Mouse (Mus musculus) liver, postnatal 0 days (tissue): ENCODE data around the gene Pamr1. TPM values are rescaled to one million over a fixed set of nuclear protein-coding genes. Genes with fewer than 3 reads are reported as not detected.

Experiments
- ATAC-seq: fragments of 200-750 bp; cut with Nextera tagmentation; 2 replicates; pipeline ENCODE4 v1.8.0; 2017; ENCODE audit warnings: mild to moderate bottlenecking, moderate library complexity
- DNase-seq: peaks from one replicate; pipeline ENCODE4 v3.0.0-alpha.2; 2016
- H3K27ac ChIP-seq: fragments of 300-500 bp; sonication (generic); 2 replicates; pipeline ENCODE4 v1.5.1; 2014; ENCODE audit warnings: antibody characterized with exemption, moderate library complexity, mild to moderate bottlenecking, low read depth
- H3K27me3 ChIP-seq: fragments of 300-500 bp; sonication (generic); 2 replicates; pipeline ENCODE4 v1.6.1; 2014; ENCODE audit warnings: low read length, control low read depth, mixed read lengths; ENCODE audit not compliant: insufficient read depth
- H3K36me3 ChIP-seq: fragments of 300-500 bp; sonication (generic); replicated peaks from 2 replicates; pipeline ENCODE4 v1.6.1; 2014; ENCODE audit warnings: mild to moderate bottlenecking, control low read depth, low read length, moderate library complexity, mixed read lengths; ENCODE audit not compliant: insufficient read depth
- H3K4me1 ChIP-seq: fragments of 300-500 bp; sonication (generic); 2 replicates; pipeline ENCODE4 v1.6.1; 2014; ENCODE audit warnings: antibody characterized with exemption, mild to moderate bottlenecking, control low read depth; ENCODE audit not compliant: insufficient read depth
- H3K4me2 ChIP-seq: fragments of 300-500 bp; sonication (generic); 2 replicates; pipeline ENCODE4 v1.6.1; 2014; ENCODE audit warnings: low read depth, mild to moderate bottlenecking, low read length, moderate library complexity, mixed read lengths
- H3K4me3 ChIP-seq: fragments of 300-500 bp; sonication (generic); 2 replicates; pipeline ENCODE4 v1.5.1; 2014; ENCODE audit warnings: low read depth, low read length
- H3K9ac ChIP-seq: fragments of 300-500 bp; sonication (generic); replicated peaks from 2 replicates; pipeline ENCODE4 v1.6.1; 2014; ENCODE audit warnings: mild to moderate bottlenecking, moderate library complexity
- H3K9me3 ChIP-seq: fragments of 300-500 bp; sonication (generic); 2 replicates; pipeline ENCODE4 v1.6.1; 2016; ENCODE audit warnings: mild to moderate bottlenecking, control low read depth, low read length, mixed read lengths
- CTCF ChIP-seq: sonication (generic); IDR thresholded peaks from 2 replicates; pipeline ENCODE4 v1.5.1; 2016; ENCODE audit warnings: antibody characterized with exemption, low read depth
- EP300 ChIP-seq: IDR thresholded peaks from 2 replicates; pipeline ENCODE4 v1.6.1; 2016; ENCODE audit warnings: antibody characterized with exemption, low read depth, mild to moderate bottlenecking
- WGBS: fragments of 180-500 bp; shearing (Covaris S2); extraction: QIAGEN DNeasy Blood & Tissue Kit; methylation state at CpG from one replicate; pipeline ENCODE4 v1.1.7; 2014; ENCODE audit not compliant: insufficient replicate concordance; 5-methylcytosine and 5-hydroxymethylcytosine counted together
- polyA plus RNA-seq: library from polyadenylated mRNA; unstranded; fragments of >200 nt; fragmentation: Nextera tagmentation; extraction: Ambion mirVana; gene quantifications from 2 replicates; pipeline ENCODE4 v1.2.1, GENCODE M21; 2015

Gene Pamr1
- polyA plus RNA-seq, 1 experiment from 2014 or later, result 6.2 TPM

DNA sequence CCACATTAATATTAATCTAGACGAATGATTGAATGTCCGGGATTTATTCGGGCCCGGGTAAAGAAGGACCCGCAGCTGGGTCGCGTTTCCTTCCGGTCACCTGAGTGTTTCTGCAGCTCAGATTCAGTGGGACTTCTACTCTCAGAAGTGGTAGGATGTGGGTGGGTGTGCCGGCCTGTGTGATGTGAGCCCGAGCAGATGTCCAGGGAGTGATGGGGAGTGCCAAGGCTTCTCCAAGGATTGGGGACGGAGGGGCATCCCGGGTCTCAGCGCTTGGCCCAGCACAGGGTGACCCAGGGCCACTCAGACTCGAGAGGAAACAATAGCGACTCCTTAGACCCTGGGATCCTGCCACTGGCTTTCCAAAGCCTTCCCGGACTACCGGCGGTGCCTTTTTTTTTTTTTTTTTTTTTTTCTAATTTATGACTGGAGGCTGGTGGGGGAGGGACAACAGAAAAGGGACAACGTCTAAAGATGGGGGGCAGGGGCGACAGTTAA is 108.4 kb downstream of the Pamr1 start, which contains the start of gene Slc1a2:
TSS of gene Slc1a2 (plus strand) at position 497 of the 498 bp plus-strand sequence.
- peak within 1 kb of the TSS; percentile 71 for H3K4me2 ChIP-seq
- H3K9me3 ChIP-seq, result no peaks in the 10 kb centered on the region
- WGBS, result 2% methylated on average over 20 of the region's 20 CpGs
- DNase-seq (no peak), ATAC-seq (no peak)
- H3K4me3 ChIP-seq, result peak within 1 kb of the TSS; percentile 47
- H3K4me1 ChIP-seq, result no peaks in the 10 kb centered on the region
- H3K27ac ChIP-seq, result no peak within 1 kb of the TSS
- no peaks in the 10 kb centered on the region for H3K36me3 ChIP-seq
- H3K9ac ChIP-seq, result no peak within 1 kb of the TSS
- H3K27me3 ChIP-seq, result peaks cover 60% of the 10 kb centered on the region
- TF ChIP-seq EP300 (no peak), CTCF (no peak)

DNA sequence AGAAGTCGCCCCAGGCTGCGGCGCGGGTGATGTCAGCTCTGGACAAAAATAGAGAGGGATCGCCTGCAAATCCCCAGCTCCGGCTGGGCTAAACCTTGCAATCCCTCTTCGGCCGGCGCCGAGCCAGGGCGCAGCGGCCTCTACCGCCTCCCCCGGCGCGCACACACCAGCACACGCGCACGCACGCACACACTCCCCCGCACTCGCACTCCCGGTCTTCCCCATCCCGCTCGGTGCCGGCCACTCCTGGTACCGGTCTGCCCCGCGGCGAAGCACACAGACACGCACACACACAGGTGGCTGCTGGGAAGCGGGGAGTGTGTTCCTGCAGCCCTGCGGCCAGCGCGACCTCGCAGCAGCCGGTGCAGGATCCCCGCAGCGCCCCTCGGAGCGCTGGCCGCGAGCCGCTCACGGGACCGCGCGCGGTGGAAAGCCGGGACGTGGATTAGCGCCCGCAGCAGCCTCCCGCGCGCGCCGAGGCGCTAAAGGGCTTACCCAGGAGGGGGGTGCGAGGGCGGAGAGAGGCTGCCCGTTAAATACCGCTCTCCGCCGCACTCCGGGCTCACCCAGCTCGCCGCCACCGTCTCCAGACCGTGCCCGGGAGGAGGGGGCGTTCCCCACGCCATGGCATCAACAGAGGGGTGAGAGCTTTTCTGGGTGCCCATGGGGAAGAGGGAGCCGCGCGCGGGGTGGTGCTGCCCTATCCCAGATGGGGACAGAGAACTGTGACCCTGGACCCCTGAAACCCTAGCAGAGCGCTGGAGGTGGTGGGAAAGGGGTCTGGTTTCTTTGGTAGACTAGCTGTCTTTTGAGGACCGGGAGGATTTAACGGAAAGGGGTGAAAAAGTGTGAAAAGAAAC is 109.1 kb downstream of the Pamr1 start:
- Histone ChIP-seq H3K27me3 (peaks cover 60% of the 10 kb centered on the region), H3K9me3 (no peaks in the 10 kb centered on the region), H3K4me1 (no peaks in the 10 kb centered on the region), H3K36me3 (no peaks in the 10 kb centered on the region), H3K27ac (no peak overlapping the region), H3K4me2 (peak overlapping the region; percentile 71), H3K4me3 (peak overlapping the region; percentile 47), H3K9ac (no peak overlapping the region)
- no peak for TF ChIP-seq EP300
- no peak; the same call in 1 of the 2 replicates for TF ChIP-seq CTCF
- DNase-seq (no peak), ATAC-seq (peak; percentile 19; the same call in 1 of the 2 replicates)
- 3% methylated on average over 80 of the region's 80 CpGs for WGBS

DNA sequence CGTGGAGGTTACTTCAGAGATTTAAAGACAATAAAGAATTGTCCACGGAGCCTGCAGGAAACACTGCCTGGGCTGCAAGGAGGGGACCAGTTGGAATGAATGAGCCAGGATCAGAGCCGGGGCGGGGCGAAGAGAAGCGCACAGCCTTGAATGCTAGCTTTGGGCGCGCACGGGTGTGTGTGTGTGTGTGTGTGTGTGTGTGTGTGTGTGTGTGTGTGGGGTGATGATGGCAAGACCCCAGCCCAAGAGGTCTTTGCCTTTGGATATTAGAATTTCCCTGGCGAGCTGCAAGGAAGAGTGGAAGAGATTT is 109.7 kb downstream of the Pamr1 start:
- no peak overlapping the region for H3K27ac ChIP-seq
- TF ChIP-seq CTCF, result no peak
- TF ChIP-seq EP300, result no peak
- DNase-seq (no peak), ATAC-seq (no peak)
- H3K9me3 ChIP-seq, result no peaks in the 10 kb centered on the region
- H3K9ac ChIP-seq, result no peak overlapping the region
- no peak overlapping the region for H3K4me3 ChIP-seq
- H3K4me1 ChIP-seq, result no peaks in the 10 kb centered on the region
- WGBS, result 5% methylated on average over 10 of the region's 10 CpGs
- peaks cover 63% of the 10 kb centered on the region for H3K27me3 ChIP-seq
- peak overlapping the region; percentile 71 for H3K4me2 ChIP-seq
- no peaks in the 10 kb centered on the region for H3K36me3 ChIP-seq

DNA sequence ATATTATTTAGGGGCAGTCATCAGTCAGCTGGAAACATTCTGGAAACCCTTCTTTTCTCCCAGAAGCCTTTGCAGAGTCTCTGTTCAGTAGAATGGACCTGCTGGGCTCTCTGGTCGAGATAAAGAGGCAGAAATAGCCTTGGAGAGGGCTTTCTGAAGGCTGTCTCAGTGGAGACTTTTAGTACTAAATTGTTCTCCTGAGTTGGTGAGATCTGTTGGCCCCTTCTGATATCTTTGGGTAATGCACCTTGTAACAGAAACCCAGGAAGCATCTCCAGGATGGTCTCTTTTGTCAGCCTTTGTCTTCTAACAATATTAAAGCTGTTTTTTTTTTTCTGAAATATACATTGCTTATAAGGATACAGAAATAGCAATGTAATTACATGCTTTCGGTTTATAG is 111.2 kb downstream of the Pamr1 start:
- no peak overlapping the region for H3K27ac ChIP-seq
- TF ChIP-seq CTCF (no peak), EP300 (no peak)
- no peaks in the 10 kb centered on the region for H3K36me3 ChIP-seq
- H3K9ac ChIP-seq, result no peak overlapping the region
- H3K4me3 ChIP-seq, result no peak overlapping the region
- DNase-seq, result no peak
- H3K9me3 ChIP-seq, result no peaks in the 10 kb centered on the region
- no peak overlapping the region for H3K4me2 ChIP-seq
- H3K27me3 ChIP-seq, result peaks cover 63% of the 10 kb centered on the region
- H3K4me1 ChIP-seq, result no peaks in the 10 kb centered on the region
- WGBS, result 47% methylated on average over 2 of the region's 2 CpGs
- no peak for ATAC-seq

DNA sequence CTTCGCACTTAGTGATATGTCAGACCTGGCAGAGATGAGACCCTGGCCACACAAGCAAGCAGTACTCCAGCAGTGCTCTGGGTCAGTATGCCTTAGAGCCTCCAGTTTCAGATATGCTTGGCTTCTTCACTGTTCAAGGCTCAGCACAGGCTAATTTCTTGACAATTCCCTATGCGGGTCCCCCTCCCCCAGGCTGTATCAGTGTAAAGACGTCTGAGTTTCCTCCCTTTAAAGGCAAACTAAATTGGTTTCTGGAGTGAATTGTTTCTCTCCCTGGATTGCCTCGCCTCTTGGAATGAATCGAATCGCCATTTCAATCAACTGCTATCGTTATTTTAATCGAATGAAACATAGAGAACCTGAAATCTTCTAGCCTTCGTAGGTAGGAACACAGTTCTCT is 113.1 kb downstream of the Pamr1 start:
- WGBS, result 51% methylated on average over 9 of the region's 9 CpGs

DNA sequence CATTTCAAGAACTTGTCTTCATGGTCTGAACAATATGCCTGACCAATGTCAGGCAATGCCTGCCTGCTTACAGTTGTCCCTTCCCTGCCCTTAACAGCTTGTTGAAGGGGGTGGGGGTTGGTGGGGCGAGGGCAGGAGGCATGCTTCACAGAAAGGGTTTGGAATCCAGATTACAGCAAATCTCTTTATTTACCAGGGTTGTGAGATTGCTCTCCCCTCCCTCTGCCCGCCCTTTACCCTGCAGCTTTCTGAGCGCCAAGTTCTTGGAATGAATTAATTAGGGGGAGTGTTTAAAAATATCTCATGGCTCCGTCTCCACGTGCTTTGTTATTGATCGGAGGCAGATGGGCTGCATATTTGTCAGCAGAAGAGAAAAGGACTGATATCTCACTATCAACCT is 113.5 kb downstream of the Pamr1 start:
- no peak for DNase-seq
- ATAC-seq, result no peak
- Histone ChIP-seq H3K4me3 (no peak overlapping the region), H3K4me2 (no peak overlapping the region), H3K27me3 (peaks cover 47% of the 10 kb centered on the region), H3K27ac (no peak overlapping the region), H3K36me3 (no peaks in the 10 kb centered on the region), H3K4me1 (no peaks in the 10 kb centered on the region), H3K9ac (no peak overlapping the region), H3K9me3 (no peaks in the 10 kb centered on the region)
- TF ChIP-seq CTCF (no peak), EP300 (no peak)
- 54% methylated on average over 6 of the region's 6 CpGs for WGBS

More for the DNA sequence above, 113.1 kb downstream of the Pamr1 start:
- Histone ChIP-seq H3K4me3 (no peak overlapping the region), H3K36me3 (no peaks in the 10 kb centered on the region), H3K9ac (no peak overlapping the region), H3K4me2 (no peak overlapping the region), H3K4me1 (no peaks in the 10 kb centered on the region), H3K27me3 (peaks cover 50% of the 10 kb centered on the region), H3K9me3 (no peaks in the 10 kb centered on the region), H3K27ac (no peak overlapping the region)
- TF ChIP-seq EP300 (no peak), CTCF (no peak)
- DNase-seq (no peak), ATAC-seq (no peak)
